Mouse (Mus musculus): Measurements from ENCODE around the gene Uncx. TPM values are rescaled to one million over a fixed set of nuclear protein-coding genes. Genes with fewer than 3 reads are reported as not detected.

Gene Uncx
- polyA plus RNA-seq, 1 experiment from 2014 or later = not detected

DNA sequence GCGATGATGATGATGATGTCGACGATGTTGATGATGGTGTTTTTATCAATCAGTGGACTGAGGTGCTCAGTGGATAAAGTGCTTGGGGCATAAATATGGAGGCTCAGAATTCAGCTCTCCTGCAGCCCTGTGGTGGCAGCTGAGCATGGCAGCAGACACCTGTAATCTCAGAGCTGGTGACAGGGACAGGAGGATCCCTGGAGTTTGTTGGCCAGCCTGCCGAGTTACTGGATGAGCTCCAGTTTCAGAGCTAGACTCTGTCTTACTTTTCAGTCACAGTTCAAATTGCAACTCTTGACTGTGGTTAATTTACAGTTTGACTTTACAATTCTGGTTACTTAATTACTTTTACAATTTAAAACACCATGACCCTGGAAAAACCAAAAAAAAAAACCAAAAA lies 31.1 kb upstream of the Uncx start:
- ATAC-seq (ENCODE audit: low read depth) = no peak
- H3K4me3 ChIP-seq (ENCODE audit: low read depth, low read length) = no peak overlapping the region

DNA sequence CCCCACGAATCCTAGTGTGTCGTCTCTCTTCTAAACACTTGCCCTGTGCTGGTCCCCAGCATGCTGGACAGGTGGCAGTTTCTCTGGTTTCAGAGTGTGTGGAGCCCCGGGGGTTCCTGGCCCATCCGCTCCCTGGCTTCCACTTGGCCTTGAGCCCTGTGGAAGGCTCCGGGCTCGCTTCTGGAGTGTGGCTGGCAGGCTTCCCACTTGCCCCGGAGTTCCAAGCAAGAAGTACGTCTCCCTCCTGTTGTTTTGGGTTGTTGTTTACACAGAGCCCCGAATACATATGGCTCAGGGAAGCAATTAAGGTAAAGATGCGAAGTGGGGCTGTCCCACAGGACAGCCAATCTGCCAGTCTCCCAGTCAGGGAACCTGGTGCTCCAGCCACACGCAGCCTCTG lies 27.0 kb upstream of the Uncx start:
- H3K27ac ChIP-seq (ENCODE audit: low read length) = no peak overlapping the region
- no peaks in the 10 kb centered on the region for H3K27me3 ChIP-seq (ENCODE audit: control insufficient read depth, insufficient read depth, low read depth, low read length)
- 34% methylated on average over 11 of the region's 11 CpGs for WGBS (ENCODE audit: insufficient replicate concordance)
- H3K4me1 ChIP-seq (ENCODE audit: control insufficient read depth, low read depth, low read length) = no peaks in the 10 kb centered on the region
- no peak for ATAC-seq (ENCODE audit: low read depth)
- no peak overlapping the region for H3K4me2 ChIP-seq (ENCODE audit: low read depth, low read length)
- no peak overlapping the region for H3K4me3 ChIP-seq (ENCODE audit: low read depth, low read length)
- H3K9me3 ChIP-seq (replicated peaks; ENCODE audit: control insufficient read depth, low read length) = no peaks in the 10 kb centered on the region
- no peaks in the 10 kb centered on the region for H3K36me3 ChIP-seq (ENCODE audit: control insufficient read depth, insufficient read depth)
- H3K9ac ChIP-seq (ENCODE audit: low read depth, low read length) = no peak overlapping the region

More for the DNA sequence above, 31.1 kb upstream of the Uncx start:
- Histone ChIP-seq H3K36me3 (ENCODE audit: control insufficient read depth, insufficient read depth) (no peaks in the 10 kb centered on the region), H3K9me3 (replicated peaks; ENCODE audit: control insufficient read depth, low read length) (no peaks in the 10 kb centered on the region), H3K27me3 (ENCODE audit: control insufficient read depth, insufficient read depth, low read depth, low read length) (peaks cover 11% of the 10 kb centered on the region), H3K4me2 (ENCODE audit: low read depth, low read length) (no peak overlapping the region), H3K27ac (ENCODE audit: low read length) (no peak overlapping the region), H3K9ac (ENCODE audit: low read depth, low read length) (no peak overlapping the region), H3K4me1 (ENCODE audit: control insufficient read depth, low read depth, low read length) (no peaks in the 10 kb centered on the region)
- 73% methylated on average over 4 of the region's 4 CpGs for WGBS (ENCODE audit: insufficient replicate concordance)

DNA sequence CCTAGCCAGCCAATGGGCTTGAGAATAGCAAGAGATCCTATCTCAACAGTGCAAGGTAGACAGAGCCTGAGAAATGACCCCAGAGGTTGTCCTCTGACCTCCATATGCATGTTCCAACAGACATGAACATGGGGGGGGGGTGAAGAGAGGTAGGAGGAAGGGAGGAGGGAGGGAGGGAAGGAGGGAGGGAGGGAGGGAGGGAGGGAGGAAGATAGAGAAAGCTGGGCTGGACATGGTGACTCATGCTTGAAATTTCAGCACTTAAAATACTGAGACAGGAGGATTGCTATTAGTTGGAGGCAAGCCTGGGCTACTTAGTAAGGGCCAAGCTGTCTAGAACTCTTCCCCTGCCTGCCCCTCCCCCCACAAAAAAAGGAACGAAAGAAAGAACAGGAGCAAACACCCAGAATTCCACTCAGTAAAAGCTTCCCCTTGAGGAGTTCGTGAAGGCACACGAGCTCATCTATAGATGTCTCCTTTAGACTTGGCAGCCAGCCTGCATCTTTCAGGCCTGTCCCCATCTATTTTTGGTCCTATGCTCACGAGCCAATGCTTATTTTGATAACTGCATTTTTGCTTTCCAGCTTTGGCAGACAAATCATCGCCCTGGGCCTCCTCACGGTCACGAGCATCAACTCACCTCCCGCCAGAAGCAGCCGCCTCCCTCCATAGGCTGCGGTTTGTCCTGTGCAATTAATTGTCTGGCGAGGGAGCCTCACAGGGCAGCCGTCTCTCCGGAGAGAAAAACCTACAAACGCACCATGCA lies 23.0 kb upstream of the Uncx start:
- no peak overlapping the region for H3K9ac ChIP-seq (ENCODE audit: low read depth, low read length)
- H3K9me3 ChIP-seq (replicated peaks; ENCODE audit: control insufficient read depth, low read length) = no peaks in the 10 kb centered on the region
- H3K27ac ChIP-seq (ENCODE audit: low read length) = no peak overlapping the region
- H3K36me3 ChIP-seq (ENCODE audit: control insufficient read depth, insufficient read depth) = no peaks in the 10 kb centered on the region
- 49% methylated on average over 14 of the region's 14 CpGs for WGBS (ENCODE audit: insufficient replicate concordance)
- no peak for ATAC-seq (ENCODE audit: low read depth)
- H3K4me2 ChIP-seq (ENCODE audit: low read depth, low read length) = no peak overlapping the region
- no peak overlapping the region for H3K4me3 ChIP-seq (ENCODE audit: low read depth, low read length)
- H3K4me1 ChIP-seq (ENCODE audit: control insufficient read depth, low read depth, low read length) = no peaks in the 10 kb centered on the region
- no peaks in the 10 kb centered on the region for H3K27me3 ChIP-seq (ENCODE audit: control insufficient read depth, insufficient read depth, low read depth, low read length)

DNA sequence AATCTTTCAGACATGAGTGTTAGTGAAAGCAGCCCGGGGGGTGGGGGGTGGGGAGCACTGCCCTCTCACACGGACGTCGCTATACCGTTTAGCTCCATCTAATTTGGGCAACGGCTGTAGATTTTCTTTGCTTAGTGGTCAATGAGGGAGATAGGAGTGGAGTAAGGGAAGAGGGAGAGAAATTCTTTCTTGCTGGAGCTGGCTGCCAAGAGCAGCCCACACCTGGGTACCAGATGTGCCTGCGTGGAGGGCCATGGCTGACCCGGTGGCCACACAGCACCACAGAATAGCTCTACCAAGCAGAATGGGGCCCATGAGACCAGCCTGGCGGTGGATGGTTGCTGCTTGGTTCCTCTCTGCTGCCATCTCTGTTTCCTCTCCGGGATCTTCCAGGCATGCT lies 21.3 kb upstream of the Uncx start:
- H3K4me1 ChIP-seq (ENCODE audit: control insufficient read depth, low read depth, low read length) = no peaks in the 10 kb centered on the region
- H3K27ac ChIP-seq (ENCODE audit: low read length) = no peak overlapping the region
- 69% methylated on average over 10 of the region's 10 CpGs for WGBS (ENCODE audit: insufficient replicate concordance)
- no peak overlapping the region for H3K4me2 ChIP-seq (ENCODE audit: low read depth, low read length)
- H3K9ac ChIP-seq (ENCODE audit: low read depth, low read length) = no peak overlapping the region
- no peaks in the 10 kb centered on the region for H3K9me3 ChIP-seq (replicated peaks; ENCODE audit: control insufficient read depth, low read length)
- no peaks in the 10 kb centered on the region for H3K27me3 ChIP-seq (ENCODE audit: control insufficient read depth, insufficient read depth, low read depth, low read length)
- H3K36me3 ChIP-seq (ENCODE audit: control insufficient read depth, insufficient read depth) = no peaks in the 10 kb centered on the region
- no peak overlapping the region for H3K4me3 ChIP-seq (ENCODE audit: low read depth, low read length)
- ATAC-seq (ENCODE audit: low read depth) = no peak

DNA sequence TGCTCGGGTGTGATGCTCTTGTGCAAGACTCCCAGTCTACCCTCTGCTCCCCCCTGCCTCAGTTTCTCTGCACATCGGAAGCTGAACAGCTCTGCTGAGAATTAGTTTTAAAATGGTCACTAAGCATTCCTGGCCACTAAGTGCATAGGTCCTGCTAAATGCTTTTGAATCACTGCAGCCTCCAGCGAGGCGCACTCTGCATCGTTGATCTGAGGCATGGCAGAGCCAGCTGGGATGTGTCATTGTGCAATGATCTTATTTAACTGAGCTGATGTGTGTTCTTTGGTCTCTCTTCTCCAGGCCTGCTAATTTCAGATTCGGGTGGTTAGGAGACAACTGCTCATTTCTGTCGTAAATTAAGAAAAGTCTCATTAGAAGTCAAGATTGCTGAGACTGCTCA lies 14.4 kb upstream of the Uncx start:
- 48% methylated on average over 7 of the region's 7 CpGs for WGBS (ENCODE audit: insufficient replicate concordance)
- no peak for ATAC-seq (ENCODE audit: low read depth)
- peaks cover 27% of the 10 kb centered on the region for H3K27me3 ChIP-seq (ENCODE audit: control insufficient read depth, insufficient read depth, low read depth, low read length)

DNA sequence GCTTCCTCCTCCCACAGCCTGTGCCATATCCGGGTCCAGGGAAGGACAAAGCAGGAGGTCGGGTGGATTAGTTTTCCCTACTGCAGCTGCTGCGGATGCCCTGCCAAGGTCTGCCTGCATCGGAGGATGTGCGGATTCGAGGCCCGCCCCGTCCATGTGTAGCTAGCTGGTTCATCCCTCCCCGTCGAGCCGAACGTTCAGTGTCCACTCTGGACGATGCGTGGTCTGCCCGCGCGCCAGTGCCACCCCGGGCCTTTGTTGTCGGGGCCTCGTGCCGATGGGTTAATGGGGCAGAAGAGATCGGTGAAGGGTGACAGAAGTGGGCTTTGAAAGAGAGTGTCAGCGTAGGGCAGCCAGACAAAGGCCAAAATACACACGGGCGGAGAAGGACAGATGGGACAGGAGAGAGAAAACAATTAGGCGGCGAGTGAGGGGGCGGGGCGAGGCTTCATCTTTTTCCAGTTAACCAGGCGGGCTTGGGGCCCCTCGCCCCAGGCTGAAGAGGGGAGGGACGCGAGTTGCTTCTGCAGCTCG lies 7.8 kb upstream of the Uncx start:
- no peak overlapping the region for H3K9ac ChIP-seq (ENCODE audit: low read depth, low read length)
- no peaks in the 10 kb centered on the region for H3K4me1 ChIP-seq (ENCODE audit: control insufficient read depth, low read depth, low read length)
- 2% methylated on average over 34 of the region's 34 CpGs for WGBS (ENCODE audit: insufficient replicate concordance)
- no peak for ATAC-seq (ENCODE audit: low read depth)
- H3K27me3 ChIP-seq (ENCODE audit: control insufficient read depth, insufficient read depth, low read depth, low read length) = peaks cover 81% of the 10 kb centered on the region
- no peak overlapping the region for H3K27ac ChIP-seq (ENCODE audit: low read length)
- H3K9me3 ChIP-seq (replicated peaks; ENCODE audit: control insufficient read depth, low read length) = no peaks in the 10 kb centered on the region
- no peak overlapping the region for H3K4me2 ChIP-seq (ENCODE audit: low read depth, low read length)
- H3K36me3 ChIP-seq (ENCODE audit: control insufficient read depth, insufficient read depth) = no peaks in the 10 kb centered on the region
- no peak overlapping the region for H3K4me3 ChIP-seq (ENCODE audit: low read depth, low read length)

More for the DNA sequence above, 14.4 kb upstream of the Uncx start:
- Histone ChIP-seq H3K4me2 (ENCODE audit: low read depth, low read length) (no peak overlapping the region), H3K27ac (ENCODE audit: low read length) (no peak overlapping the region), H3K9me3 (replicated peaks; ENCODE audit: control insufficient read depth, low read length) (no peaks in the 10 kb centered on the region), H3K4me3 (ENCODE audit: low read depth, low read length) (no peak overlapping the region), H3K4me1 (ENCODE audit: control insufficient read depth, low read depth, low read length) (no peaks in the 10 kb centered on the region), H3K36me3 (ENCODE audit: control insufficient read depth, insufficient read depth) (no peaks in the 10 kb centered on the region), H3K9ac (ENCODE audit: low read depth, low read length) (no peak overlapping the region)

DNA sequence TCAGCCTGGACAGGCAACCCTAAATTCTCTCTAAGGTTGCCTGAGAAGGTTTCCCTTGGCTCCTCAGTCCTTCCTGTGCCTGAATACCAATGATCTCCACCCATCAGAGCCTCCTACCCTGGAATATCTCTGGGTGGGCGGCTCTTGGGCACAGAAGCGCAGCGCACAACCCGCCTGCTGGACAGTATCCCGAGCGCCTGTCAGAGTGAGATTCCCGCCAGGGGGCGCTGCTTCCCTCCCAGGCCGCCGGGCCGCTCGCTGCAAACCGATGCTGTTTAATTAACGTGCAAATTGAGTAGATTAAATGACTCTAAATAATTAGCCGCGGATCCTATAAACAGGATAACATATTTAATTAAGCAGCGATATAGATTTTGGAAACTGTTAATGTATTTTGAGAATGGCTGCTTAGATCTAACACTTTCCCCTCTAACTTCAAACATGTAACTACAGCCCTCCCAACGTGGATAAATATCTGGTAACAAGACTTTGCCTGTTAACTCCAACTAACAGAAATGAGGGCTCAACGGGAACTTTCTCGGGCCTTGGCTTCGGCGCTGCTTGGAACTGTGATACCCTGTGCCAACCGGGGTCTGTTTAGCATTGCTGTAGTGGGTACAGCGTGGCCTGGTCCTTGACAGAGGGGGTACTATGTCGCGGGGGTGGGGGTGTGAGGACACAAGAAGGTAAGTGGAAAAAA lies 6.9 kb upstream of the Uncx start:
- Histone ChIP-seq H3K36me3 (ENCODE audit: control insufficient read depth, insufficient read depth) (no peaks in the 10 kb centered on the region), H3K4me3 (ENCODE audit: low read depth, low read length) (no peak overlapping the region), H3K27me3 (ENCODE audit: control insufficient read depth, insufficient read depth, low read depth, low read length) (peaks cover 87% of the 10 kb centered on the region), H3K4me1 (ENCODE audit: control insufficient read depth, low read depth, low read length) (no peaks in the 10 kb centered on the region), H3K9me3 (replicated peaks; ENCODE audit: control insufficient read depth, low read length) (no peaks in the 10 kb centered on the region), H3K27ac (ENCODE audit: low read length) (no peak overlapping the region), H3K4me2 (ENCODE audit: low read depth, low read length) (no peak overlapping the region), H3K9ac (ENCODE audit: low read depth, low read length) (no peak overlapping the region)
- 2% methylated on average over 26 of the region's 26 CpGs for WGBS (ENCODE audit: insufficient replicate concordance)
- ATAC-seq (ENCODE audit: low read depth) = no peak

DNA sequence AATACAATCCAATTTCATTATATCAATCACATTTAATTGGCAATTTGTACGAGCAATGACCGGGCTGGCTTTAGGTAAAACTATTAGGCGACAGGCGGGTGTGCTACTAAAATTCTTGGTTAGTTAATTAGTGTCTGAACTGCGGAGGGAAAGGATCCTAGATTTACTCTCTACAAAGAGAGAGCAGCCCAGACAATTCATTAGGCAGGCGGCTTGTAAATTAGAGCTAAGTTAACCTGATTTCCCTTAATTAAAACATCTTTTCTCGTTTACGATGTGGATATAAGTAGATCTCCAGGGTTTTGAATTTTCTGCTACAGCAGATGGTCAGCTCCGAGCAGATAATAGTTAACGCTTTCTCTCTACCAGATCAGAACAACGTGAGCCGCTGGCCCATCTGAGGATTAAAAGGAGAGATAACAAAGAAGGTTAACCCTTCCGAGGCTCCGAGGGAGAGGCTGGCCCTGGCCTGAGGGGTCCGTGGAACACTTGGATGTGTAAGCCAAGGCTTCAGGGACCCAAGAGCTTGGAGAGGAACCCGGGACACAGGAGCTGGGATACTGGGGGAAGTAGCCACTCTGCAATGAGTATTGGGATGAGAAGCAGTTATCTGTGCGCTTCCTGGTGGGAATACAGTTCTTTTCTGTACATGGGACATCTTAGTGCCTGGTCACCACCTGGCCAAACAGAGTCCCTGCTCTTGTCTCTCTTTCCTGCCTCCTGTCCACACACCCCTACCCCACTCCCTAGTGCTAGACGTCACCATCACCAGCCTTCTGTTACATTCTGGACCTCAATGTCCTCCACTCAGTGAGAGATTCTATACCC lies 6.2 kb upstream of the Uncx start:
- no peak for ATAC-seq (ENCODE audit: low read depth)
- no peak overlapping the region for H3K4me3 ChIP-seq (ENCODE audit: low read depth, low read length)
- no peak overlapping the region for H3K4me2 ChIP-seq (ENCODE audit: low read depth, low read length)
- WGBS (ENCODE audit: insufficient replicate concordance) = 9% methylated on average over 18 of the region's 18 CpGs
- peaks cover 89% of the 10 kb centered on the region for H3K27me3 ChIP-seq (ENCODE audit: control insufficient read depth, insufficient read depth, low read depth, low read length)
- no peak overlapping the region for H3K9ac ChIP-seq (ENCODE audit: low read depth, low read length)
- no peaks in the 10 kb centered on the region for H3K36me3 ChIP-seq (ENCODE audit: control insufficient read depth, insufficient read depth)
- H3K9me3 ChIP-seq (replicated peaks; ENCODE audit: control insufficient read depth, low read length) = no peaks in the 10 kb centered on the region
- H3K27ac ChIP-seq (ENCODE audit: low read length) = no peak overlapping the region
- no peaks in the 10 kb centered on the region for H3K4me1 ChIP-seq (ENCODE audit: control insufficient read depth, low read depth, low read length)

Measured in liver, embryonic 16.5 days (tissue).